Mouse (Mus musculus): ENCODE data around the gene Rad51b.

Gene Rad51b

DNA sequence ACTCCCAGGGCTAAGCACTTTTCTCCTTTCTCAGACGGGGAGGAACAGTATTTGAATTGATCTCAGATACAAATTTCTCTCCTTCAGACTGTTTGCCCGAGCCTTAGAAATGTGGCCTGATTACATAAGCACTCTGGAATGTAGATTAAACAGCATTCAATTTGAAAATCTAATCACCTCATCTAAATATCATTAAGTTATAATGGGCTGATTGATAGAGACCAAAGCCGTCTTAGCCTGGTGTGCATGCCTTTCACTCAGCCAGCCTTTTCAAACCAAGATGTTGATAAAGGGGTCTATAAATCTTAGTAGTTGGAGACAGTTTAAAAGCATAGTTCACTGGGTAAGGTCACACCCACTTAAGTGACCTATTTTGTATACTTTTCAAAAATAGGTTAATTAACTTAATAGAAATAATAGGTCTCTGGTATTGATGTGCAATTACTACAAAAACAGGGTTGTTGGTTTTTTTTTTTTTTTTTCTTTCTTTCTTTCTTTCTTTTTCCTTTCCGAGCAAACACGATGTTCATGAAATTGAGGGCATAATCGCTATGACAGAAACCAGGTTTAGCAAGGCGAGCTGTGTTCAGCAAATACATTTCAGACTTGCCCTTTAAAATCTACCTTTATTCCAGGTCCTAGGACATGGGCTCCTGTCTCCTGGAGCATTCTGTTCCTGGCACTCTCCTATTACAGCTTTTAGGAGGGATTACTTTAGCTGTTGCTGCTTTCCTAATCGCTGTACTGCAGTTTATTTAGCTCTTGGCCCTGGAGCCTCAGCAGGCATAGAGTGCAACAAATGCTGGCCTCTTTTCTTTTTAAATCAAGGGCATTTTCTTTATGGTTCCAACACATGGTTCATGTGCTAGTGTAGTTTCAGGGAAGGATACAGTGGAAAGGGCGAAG is 238.7 kb downstream of the Rad51b start:
- no peak for DNase-seq

DNA sequence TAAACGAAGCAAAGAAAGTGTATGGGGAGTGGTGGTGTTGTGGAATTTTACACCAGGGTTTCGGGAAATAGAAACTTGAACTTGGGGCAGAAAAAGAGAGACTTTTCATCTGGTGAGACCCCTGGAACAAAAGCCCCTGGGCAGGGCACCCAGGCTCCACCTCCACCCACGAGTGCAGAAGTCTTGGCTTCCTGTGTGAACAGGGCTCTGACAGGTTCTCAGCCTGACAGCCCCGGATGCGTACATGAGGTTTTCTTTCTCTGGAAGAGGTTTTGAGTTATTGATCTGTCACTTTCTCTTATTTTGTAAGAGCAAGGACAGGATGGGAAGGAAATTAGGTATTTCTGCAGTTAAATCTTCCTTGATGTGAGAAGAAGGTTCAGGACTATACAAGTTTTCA is 243.1 kb downstream of the Rad51b start:
- DNase-seq: no peak

DNA sequence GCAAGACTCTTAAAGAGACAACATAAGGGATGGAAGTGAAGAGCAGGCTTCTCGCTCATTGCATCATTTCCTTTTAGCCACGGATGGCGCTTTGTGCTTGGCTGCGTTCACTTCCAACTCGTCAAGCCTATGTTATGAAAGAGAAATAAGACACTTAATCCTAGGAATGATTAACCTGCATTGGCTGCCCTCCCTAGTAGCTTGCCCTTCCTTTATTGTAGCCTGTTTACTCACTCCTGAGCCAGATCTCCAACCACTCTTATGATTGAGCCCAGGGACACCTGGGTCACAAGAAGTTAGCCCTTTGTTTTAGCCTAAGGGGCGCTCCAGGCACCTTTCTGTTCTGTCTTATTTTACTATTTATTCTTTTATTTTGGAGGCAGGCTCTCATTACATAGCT is 244.5 kb downstream of the Rad51b start:
- DNase-seq: no peak

DNA sequence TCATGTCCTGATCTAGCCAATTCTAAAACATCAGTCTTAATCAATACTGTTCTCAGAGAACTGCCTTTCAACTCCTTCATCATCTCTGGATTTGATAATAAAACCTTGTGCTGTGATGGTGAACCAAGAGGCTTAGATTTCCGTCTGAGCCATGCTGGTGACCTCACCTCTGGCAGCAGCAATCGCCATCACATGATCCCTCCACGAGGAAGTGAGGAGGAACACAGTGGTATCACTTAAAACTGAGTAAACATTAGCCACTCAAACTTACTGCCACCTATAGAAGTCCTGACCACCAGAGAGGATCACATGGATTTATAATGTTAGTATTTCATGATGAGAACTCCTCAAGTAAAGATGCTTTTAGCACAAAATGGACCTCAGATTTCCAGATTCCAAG is 248.0 kb downstream of the Rad51b start:
- no peak for DNase-seq

DNA sequence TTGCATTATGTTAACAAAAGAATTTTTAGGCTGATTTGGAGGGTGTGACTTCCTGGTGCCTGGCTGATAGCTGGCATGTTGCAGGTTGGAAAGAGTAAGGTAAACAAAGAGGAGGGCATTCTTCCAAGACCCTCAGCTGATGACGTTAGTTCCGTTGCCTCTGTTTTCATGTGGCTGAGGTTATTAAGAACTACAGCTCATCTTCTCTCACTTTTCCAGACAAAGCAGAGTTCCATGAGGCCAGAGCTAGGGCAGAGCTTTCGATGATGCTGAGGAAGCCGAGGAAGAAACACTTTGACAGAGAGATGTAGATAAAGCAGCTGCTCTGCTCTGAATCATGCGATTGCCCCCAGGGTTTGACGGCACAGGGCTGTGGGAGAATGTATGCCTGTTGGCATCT is 250.5 kb downstream of the Rad51b start:
- no peak for DNase-seq

DNA sequence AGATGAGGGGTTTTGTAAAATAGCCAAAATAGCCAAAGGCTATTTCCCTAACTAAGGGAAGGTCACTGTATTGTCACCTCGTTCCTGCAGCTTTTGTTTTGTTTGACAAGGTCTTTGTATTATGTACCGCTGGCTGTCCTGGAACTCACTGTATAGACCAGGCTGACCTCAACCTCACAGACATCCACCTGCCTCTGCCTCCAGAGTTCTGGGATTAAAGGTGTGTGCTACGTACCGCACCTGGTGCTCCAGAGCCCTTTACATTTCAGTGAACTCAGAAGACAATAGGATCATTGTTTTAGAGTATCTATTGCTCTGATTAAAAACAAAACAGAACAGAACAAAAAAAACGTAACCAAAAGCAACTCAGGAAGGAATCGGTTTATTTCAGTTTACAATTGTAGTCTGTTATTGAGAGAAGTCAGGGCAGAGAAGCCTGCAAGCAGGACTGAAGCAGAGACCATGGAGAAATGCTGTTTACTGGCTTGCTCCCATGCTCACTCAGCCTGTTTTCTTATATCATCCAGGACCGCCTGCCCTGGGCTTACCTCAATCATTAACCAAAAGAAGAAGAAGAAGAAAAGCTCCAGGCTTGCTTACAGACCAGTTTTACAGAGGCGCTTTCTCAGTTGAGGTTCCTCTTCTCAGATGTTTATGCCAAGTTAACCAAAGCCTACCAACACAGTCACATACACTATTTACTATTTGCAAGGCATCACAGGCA is 251.7 kb downstream of the Rad51b start:
- DNase-seq: no peak

DNA sequence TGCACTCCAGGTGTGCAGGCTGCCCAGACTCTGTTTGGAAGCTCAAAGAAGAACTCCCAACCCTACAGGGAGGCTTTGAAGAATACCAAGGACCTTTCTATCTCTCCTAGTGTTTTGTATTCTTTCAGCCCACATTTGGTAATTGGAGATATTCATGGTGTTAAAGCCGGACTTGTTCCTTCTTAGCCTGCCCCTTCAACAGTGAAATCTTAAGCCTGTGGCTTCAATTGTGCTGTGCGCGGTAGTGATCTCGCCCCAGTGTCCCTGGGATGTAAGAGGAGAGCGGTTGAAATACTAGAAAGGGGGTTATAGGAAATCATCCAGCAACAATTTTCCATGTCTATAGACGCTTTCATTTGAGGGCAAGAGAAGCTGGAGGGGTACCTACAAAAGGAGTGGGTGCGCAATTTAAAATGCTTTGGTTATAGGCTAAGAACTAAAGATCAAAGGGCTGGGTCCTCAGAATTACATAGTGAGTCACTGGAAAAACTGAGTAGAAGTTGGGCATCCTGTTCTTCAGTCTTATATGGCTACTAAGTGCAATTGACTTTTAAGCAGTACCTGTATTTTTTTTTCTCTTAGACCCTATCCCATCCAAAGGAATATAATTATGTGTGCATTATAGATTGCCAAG is 253.1 kb downstream of the Rad51b start:
- no peak for DNase-seq

DNA sequence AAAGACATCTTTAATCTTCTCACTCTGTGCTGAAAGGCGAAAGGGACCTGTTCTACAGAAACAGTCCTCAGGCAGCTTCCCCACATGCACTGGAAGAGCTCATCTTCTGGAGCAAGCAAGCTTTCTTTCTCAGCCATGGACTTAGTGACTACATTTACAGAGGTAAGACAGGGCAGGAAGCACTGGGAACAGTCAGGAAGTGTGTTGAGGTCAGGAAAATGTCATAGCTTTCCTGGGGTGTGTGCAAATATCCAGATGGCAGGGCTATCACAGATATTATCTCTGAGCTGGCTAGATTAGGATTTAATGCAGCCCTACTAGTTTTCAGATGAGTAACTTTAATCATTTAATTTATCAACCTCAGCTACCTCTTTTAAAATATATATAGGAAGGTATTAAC is 254.2 kb downstream of the Rad51b start:
- DNase-seq: no peak

DNA sequence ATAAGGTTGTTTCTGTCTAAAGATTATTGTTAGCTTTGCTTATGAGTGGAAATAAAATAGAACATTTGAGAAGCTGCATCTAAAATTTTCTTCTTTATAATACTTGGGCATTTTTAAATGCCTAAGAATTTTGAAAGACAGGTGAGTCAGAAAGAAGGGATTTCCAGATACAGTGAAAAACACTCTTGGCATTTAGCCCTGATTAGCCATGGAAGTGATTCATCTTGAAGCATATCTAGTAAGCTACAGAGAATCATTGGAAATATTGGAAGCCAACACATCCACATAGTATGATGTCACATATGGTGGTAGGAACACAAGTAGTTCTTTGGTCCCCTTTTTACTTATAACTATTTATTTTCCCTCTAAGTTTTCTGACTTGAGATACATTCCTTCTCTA is 256.0 kb downstream of the Rad51b start:
- no peak for DNase-seq

DNA sequence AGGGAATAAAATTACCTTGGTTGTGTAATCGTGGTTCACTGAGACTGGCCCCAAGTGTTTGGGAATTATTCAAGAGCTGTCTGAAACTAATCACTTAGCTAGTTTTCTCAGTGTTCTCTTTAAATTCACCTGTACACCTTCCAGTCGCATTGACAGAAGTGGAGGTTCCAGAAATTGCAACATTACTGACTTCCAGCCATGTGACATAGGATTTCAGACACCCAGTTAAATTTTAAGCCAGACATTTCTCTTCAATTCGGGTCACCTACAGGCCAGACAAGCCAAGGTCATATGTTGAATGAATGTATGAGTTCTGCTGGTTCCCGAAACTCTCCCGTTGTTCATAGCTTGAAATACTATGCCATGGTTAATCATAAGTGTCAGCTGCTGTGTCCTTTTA is 260.8 kb downstream of the Rad51b start:
- no peak for DNase-seq

DNA sequence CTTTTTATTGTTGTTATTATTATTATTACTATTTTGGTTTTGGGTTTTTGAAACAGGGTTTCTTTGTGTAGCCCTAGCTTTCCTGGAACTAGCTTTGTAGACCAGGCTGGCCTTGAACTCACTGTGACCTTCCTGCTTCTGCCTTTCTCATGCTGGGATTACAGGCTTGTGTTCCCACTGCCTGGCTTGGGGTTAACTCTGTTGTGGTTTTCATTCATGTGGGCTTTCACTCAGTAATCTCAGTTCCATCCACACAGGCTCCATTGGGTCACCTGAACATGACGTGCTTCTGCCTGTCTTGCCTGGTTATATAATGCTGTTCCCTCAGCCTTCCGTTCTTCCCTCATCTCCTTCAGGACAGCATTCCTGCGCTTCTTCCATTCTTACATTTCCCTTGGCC is 261.6 kb downstream of the Rad51b start:
- DNase-seq: no peak

DNA sequence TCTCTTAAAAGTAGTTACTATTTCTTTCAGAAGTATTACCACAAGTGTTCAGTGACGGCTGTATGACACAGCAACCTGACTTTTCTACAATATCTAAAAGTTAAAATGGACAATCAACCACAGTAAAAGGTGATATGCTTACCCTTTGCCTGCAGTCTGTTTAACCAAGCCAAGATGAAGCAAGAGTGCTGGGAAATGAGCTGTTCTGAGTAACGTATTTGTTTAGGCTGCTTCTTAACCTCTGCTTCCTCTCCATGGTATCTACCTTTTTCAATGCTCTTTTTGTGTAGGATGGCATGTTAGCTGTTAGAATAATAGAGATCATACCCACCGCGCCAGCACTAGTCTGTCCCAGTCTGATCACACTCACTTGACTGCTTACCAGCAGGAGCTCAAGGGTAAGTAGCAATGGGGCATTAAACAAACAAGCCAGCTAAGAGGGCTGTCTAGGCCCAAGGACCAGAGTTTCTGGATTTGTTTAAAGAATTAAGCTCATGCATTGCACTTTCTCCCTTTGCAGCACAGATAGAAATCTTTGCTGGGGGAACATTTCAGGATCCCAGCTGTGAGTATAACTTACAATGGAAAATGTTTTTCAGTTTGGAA is 262.4 kb downstream of the Rad51b start:
- no peak for DNase-seq

DNA sequence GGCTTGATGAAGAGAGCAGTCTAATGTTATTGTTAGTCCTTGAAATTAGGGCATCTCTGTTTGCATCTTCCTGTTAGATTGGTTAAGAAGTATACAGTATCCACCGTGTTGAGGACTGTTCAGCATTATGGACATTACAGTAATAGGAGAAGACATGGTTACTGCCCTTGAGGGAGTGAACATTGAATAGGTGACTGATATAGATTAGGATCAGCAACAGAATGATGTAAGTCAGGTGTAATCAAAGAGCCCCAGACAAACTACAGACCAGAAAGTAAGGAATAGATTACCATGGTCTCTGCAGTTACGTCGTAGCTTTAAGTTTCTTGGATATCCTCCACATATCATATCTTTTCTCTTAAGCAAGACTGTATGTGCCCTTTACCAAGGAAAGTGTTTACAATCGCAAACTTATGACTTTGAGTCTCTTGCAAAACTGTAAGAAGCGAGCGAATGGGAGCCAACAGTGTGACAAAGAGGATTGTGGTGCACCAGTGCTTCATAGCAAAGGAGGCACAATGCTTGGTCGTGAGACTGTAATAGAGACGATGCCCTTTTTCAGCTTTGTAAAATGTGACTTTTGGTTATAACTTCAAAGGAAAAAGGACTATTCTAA is 263.1 kb downstream of the Rad51b start:
- no peak for DNase-seq

DNA sequence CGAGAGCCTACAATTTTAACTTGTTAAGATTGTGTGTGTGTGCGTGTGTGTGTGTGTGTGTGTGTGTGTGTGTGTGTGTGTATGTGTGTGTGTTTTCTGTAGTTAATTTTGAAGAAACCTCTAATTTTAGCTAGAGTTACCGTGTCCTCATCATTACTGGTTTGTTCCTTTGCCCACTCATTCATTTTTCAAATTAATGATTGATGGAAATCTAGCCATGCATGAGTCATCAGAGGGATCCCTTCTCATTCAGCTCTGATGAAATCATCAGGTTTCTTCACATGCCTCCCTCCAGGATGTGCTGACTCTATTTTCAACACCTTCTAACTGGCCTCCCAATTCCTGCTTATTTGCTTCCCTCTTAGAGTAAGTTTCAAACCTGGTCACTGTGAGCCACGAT is 263.8 kb downstream of the Rad51b start:
- DNase-seq: no peak

DNA sequence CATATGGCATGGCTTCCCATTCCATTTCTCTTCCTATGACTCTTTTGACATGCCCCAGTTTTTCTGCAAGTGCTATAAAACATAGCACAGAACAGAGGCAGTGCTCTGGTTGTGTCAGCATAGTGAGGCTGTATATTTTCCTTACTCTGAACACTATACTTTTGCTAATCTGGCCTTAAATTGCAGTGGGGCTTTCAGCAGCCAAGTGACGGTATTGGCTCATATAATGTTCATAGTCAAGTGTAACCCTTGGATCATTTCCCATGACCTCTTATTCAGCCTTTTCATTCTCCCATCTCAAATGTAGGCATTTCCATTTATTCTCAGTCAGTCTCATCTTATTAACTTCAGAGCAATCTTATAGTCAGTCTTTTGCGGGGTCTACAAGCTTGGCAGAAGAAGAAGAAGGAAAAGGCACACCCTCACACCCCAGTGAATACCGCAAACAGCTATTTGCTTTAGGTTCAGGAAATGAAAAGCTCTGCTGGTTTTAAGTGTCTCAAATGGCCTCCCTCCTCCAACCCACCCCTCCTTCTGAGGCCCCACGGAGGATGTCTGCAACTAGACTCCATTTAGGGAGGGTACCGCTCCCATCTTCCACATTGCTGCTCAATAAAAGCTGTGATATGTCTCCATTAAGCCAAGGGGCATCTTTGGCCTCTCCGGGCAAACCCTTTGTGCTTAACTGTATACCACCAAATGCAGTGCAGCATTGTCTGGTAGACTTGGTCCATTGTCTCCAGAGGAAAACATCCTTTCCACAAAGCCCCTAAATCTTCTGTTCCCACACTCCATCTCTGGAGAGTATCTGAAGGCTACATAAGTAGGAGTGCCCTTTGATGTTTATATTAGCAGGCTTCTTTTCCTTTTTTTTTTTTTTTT is 277.3 kb downstream of the Rad51b start:
- no peak for DNase-seq

DNA sequence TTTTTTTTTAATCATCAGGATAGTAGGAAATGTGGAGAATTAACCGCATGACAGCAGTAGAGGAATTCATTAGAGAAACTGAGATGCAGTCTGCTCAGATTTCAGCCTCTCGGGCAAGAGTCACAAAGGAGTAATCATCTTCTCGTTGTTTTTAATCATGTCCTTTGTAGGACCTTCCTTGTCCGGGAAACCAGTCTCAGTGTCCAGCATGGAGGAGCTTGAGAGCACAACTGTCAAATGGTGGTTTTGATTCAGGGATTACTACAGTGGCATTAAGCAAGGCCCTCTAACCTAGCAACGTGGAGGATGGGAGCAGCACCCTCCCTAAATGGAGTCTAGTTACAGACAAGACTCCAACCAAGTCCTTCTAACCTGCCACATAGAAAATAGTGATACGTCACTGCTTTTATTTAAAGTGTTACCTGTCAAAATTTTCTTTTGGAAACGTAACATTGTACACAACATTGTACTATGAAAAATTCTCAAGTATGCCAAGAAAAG is 278.0 kb downstream of the Rad51b start:
- DNase-seq: no peak

DNA sequence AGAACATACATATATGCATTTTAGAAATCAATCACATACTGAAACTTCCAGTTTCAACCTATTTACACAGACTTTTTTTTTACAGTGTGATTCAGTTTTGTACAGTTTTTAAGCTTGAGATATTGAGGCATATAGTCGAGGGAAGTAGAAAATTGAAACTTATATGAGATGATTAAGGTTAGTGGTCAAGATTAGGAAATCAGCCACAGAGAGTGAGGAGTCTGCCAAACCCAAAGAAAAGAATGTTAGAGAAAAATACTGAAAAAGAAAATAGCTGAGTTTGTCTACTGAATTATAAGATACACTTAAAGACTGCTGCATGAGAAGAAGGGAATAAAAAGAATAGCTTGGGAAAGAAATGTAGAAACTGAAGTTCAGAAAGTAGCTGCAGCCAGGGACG is 280.4 kb downstream of the Rad51b start:
- no peak for DNase-seq

DNA sequence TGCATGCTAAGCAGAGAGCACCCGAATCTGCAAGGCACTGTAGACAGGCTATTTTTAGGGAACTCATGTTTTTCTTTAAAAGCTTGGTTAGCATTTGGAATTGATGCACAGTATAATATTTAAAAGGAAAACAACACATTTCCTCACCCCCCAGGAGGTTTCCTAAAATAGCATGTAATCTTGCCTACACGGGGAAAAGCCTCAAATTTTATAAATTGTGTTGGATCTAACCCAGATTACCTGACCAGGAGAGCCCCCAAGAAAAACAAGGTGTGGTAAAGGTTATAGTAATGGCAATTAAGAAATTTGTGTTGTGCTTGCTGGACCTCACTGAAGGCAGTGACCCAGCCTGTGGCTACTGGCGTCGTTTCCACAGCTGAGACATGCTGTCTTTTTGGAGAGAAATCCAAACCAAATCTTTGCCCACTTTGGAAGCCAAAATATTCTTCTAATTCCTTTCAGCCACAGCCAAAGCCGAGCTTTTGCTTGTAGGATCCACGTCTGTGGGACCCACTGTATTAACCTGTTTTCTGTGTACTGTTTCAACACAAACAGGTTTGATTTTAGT is 282.0 kb downstream of the Rad51b start:
- no peak for DNase-seq

DNA sequence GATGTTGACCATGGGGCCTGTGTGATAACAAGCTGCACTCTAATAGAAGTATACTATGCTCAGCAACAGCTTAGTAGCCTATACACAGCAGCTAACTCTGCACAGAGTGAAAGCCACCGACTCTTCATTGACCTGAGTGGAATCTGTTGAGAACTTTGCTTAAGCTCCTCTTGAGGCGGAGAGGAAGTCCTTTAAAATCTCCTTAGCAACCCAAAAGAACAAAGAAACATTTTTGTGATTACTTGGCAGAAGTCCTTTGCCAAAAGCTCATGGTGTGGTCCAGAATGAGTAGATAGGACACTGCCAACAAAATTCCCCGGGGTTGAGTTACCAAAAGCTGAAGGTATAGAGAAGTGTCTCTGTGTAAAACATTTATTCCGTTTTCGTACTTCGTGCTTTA is 282.8 kb downstream of the Rad51b start:
- DNase-seq: no peak

DNA sequence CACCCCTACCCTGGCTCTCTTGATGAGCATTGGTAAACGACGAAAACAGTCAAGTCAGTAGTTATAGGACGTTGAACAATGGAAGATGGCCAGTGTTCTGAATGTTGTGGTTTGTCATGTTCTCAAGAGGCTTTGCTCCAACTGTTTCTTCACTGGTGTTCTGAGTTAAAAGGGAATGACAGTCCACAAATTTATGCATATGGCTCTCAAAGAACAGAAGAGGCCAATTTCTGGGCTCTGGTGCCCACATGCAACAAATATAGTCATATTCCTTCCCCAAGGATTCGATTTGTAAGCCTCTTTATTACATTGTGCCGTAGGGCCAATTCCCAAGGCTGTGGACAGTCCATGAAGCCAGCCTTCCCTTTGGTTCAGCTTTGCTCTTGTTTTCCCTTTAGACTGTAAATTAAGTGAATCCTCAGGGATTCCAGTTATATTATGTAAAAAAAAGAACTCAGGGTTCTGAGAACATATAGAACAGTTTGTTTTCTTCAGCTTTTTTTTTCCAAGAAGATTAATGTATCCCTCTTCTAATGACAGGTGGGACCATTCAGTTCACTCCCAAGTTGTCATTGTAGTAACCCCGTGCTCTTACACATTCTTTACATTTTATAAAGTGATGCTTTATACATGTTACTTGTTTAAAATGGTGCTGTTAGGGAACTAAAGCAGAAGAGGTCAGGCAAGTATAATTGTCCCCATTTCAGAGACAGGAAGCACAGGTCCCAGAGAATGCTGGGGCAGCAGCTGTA is 287.6 kb downstream of the Rad51b start:
- DNase-seq: no peak

DNA sequence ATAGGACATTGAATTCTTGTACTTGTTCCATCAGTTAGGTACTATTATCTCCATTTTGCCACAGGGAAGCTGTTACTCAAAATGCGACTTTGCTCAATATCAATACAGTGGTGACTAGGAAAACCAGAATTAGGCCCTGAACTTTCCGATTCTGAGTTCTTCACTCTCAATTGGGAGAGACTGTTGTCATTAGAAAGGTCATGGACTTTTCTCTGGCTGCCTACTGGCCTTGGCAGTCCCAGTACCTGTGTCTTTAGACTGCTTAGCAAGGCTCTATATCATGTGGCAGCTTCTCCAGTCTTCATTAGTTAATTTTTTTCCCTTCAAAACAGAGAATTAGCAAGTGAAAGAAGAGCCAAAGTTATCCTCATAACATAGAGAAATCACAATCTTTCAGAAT is 288.3 kb downstream of the Rad51b start:
- no peak for DNase-seq

All from thymus, adult 18-20 months (tissue).